Mouse (Mus musculus) ovary, postnatal 36 days (tissue): ENCODE results near the gene Lexm.
A peak's percentile ranks its signal among the peaks of the same experiment; 100 is the strongest.

ENCODE experiments used
- DNase-seq: peaks from one replicate; pipeline ENCODE4 v3.0.0; 2022; ENCODE audit warnings: low spot score, mixed read lengths

Lexm gene

GRCm38 (mm10) chr4:106617056-106617455 lies at the start of gene Lexm:
Lexm (minus strand) TSS chr4:106617241.
- no peak for DNase-seq

- DNase-seq = no peak
Measured at GRCm38 (mm10) chr4:106666546-106666945, 49.5 kb upstream of the Lexm start.

DNA sequence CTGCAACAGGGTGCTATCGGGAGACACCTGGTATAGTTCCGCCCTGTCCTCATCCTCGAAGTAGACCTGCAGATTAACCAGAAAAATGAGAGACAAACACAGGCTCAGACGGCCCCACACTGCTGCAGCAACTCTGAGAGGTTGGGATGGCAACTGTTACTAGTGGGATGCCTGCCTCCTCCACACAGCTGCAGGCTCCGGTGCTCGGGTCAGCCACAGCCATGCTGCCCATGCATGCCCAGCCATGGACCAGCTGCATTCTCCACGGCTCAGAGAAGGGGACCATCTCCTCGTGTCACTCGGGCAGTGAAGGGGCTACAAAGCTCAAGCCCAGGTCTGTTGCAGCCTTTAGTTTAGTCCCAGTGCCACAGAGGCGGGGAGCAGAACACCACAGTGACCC lies 48.6 kb upstream of the Lexm start:
- no peak for DNase-seq

GRCm38 (mm10) chr4:106665269-106665668 lies 48.2 kb upstream of the Lexm start:
- no peak for DNase-seq

DNA sequence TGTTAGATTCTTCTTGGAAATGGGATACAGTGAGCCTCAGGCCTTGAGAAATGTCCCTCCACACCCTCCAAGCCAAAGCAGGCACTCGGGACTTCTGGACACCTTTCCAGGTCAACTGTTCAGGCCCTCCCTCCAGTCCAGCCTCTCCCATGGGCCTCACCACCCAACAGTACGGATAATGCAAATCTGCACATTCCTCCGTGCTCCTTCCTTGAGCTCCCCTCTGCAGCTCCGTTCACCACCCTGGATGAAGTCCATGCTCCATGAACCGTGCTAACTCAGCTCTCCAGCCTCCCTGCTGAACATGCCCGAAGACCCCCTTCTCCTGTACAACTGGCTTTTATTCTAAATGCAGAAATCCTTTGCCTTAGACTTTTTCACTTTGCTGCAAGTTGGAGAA lies 47.7 kb upstream of the Lexm start:
- DNase-seq = no peak

GRCm38 (mm10) chr4:106663956-106664470 lies 47.0 kb upstream of the Lexm start:
- DNase-seq = no peak

DNA sequence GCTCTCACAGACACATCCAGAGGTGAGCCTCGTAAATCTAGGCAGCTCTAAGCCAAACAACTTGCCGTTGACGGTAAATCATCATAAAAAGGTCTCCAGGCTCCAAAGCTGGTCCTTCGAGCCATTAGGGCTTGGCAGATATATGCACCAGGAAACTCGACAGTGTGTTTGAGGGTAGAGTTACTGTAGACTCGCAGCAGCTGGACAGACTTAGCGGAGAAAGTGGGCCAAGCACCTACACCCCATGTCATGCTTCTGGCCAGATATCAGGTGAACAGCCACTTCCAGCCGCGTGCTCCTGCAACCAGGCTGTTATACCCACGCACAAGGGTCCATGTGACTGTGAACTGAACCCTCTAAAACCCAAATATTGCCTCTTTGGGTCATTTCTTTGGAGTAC lies 38.6 kb upstream of the Lexm start:
- no peak for DNase-seq

DNA sequence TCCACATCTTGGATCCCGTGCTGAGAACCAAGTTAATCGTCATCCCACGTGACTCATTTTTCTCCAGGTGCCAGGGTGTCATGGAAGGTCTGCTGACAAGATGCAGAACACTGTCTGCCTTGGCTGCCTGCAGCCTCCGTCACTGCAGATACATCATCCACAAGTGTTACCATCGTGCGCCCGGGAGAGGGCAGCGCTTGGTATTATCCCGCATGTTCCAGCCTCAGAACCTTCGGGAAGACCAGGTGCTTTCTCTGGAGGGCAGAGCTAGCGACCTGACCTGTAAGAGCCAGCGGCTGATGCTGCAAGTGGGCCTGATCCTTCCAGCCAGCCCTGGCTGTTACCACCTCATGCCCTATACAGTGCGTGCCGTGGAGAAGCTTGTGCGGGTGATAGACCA lies 36.0 kb upstream of the Lexm start:
- no peak for DNase-seq

DNA sequence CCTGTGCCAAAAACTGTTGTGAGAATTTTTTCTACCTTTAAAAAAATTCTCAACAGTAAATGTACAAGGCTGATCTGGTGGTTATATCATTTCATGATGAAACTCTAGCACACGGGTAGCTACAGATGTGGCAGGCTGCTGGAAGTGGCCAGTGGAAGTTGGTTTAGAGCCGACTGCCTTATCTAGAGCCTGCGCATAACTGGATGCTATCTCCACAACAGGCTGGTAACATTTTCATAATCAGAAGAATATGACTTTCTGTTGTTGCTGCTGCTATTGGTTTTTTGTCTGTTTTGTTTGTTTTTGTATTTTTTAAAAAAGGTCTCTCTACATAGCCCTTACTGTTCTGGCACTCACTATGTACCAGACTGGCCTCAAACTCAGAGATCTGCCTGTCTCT lies 35.5 kb upstream of the Lexm start:
- no peak for DNase-seq

DNA sequence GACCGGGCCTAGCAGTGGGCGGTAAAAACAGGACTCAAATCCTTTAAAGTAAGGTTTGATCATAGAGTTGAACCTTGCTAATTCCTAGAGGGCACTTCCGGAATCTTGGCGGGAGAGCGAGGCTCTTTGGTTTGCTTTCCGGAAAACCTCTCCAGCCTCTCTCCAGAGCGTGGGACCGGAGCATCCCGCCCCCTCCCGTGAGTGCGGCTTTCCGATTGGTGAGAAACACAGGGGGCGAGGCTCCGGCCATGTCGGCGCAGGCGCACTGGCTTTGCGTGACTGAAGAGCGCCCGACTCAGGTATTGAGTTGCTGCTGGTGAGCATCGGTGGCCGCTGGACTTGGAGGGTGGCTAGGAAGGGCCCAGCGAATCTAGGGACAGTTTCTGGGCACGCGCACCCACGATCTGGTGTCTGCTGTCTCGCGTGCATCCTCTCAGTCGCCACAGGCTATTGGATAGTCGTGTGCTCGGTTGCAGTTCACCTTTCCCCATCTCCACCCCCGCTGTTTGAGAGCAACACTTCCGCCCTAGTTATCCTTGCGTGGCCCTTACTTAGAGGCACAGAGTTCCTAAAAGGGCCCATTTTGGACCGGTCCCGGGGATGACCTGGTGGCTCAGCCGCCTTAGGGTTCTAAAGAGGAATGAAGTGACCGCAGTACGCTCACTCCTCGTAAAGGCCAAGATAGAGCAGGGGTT lies 33.9 kb upstream of the Lexm start, which contains the start of gene Pars2:
Gene Pars2 (plus strand): TSS at position 237 of the 695 bp plus-strand sequence.
- DNase-seq = peak; percentile 98

- DNase-seq = no peak
Measured at GRCm38 (mm10) chr4:106647137-106647536, 30.1 kb upstream of the Lexm start.

DNA sequence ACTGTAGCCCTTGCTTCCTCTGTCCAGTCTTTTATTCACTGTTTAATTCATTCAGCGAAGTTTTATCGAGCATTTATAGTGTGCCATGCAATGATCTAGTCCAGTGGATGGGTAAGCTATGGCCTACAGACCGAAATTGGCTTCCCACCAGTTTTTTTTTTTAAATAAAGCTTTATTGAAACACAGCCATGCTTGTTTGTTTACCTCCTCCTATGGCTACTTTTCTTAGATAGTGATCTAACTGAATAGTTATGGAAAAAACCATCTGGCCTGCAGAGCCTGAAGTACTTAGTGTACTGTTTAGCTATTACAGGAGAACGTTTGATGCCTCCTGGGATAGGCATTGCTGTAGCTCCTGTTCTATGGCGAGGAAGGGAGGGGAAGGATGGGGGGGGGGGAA lies 28.8 kb upstream of the Lexm start:
- DNase-seq = no peak

GRCm38 (mm10) chr4:106644218-106644610 lies 27.2 kb upstream of the Lexm start:
- DNase-seq = no peak

DNA sequence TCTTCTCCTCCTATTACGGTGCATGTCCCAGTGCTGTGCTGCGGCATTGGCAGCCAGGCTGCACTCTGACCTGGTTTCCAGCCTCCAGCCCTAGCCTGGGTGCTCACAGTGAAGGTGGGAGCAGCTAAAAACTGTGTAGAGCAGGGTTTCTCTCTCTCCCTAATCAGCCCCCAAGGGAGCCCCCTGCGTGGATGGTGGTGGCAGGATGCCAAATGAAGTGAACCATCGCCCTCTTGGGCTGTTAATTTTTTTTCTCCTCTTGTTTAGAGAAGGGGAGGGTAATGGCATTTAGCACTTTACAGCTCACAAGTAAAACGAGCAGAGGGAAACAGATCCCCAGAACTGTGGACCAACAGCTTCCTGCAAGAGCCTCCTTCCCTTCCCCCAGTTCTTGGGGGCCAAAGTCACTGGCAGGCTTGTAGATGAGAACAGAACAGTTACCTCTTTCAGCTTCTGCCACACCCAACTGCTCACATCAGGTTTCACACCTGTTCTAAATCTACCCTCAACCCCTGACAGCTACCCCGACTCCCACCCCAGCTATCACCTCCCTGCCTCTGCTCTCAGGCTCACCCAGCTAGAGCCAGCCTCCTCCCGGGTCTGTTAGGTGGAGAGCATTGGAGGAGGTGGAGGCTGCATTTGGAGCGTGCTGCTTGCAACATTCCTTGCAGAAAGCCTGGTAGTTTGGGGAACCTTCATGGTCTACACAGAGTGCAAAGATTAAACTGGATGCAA lies 26.6 kb upstream of the Lexm start:
- no peak for DNase-seq

DNA sequence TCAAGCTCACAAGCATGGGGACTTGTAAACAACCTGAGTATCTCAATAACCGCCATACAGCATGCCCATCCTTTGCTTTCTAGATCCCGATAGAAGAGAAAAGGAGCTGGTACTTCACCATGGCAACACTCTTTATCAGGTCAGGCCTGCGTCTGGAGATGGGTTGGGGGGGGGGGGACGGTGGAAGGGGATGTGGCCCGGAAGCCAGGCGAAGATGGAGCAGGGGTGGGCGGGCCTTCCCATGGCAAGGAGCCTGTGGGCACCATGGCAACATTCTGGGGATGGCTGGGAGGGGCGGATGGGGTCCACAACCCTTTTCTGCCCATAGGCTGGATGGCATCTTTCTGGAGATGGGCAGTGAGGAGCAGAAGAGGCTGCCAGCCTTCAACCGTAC lies 17.0 kb upstream of the Lexm start:
- DNase-seq = no peak

DNA sequence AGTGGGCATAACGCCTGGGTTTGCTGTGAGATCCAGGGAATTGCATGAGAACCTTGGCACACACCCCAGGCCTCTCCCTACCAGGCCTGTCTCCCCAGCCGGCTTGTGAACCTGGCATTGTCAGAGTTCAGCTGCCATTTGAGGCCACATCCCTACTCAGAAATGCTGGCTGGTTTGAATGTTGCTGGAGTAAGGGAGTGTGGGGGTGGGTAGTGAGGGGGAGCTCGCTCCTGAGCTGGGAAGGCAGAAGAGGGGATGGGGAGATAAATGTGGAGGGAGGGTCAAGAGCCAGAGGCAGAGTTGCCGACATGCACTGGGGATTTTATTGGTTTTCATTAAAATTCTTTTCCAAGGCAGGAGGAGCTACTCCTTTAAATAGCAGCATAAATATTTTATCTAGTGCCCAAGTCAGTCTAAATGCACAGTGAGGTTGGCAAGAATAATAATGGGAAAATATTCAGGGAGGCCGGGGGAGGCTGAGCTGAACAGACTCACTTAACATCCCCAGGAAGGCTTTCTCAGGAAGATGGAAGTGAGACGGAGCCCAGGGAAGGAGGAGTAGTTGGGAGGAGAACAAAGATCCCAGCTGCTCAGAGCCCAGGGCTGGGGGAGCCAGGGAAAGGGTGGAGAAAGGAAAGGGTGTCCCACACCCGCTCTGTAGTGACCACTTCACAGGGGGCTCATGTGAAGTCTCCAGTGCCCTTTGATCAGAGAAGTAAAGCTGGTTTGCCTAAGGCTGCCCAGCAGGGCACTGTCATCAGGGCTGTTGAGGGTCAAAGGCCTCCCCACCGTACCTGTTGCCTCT lies 16.4 kb upstream of the Lexm start:
- DNase-seq = no peak

DNA sequence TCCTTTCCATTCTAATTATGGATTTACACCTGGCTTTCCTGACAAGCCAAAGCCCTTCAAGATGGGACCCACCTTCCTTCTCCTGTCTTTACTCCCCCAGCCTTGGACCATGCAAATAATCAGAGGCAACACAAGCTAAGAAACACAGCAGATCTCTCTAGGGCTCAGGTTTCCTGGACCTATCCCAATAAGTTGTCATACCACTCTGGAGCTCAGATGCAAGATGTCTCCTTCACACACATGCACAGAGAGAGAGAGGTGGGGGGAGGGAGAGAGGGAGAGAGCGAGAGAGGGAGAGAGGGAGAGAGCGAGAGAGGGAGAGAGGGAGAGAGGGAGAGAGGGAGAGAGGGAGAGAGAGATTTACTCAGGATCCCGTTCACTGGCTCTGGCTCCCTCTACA lies 15.3 kb upstream of the Lexm start:
- no peak for DNase-seq

GRCm38 (mm10) chr4:106630333-106631220 lies 13.5 kb upstream of the Lexm start:
- DNase-seq = peak; percentile 39

DNA sequence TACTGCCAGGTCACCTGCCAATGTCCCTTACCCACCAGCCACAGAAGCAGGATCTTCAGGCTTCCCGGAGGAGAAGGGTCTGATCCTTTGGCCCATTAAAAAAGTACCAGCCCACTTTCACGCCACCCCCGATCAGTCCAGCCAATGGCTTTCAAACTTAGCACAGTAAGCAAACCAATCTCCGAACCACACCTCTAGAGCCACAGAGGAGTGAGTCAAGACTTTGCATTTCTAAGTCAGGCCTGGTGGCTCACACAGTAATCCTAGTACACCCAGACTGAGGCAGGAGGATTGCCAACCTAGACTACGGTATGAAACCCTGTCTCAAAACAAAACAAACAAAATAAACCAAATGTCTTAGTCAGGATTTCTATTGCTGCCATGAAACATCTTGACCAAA lies 12.3 kb upstream of the Lexm start:
- no peak for DNase-seq

- DNase-seq = no peak
Measured at GRCm38 (mm10) chr4:106628650-106629360, 11.8 kb upstream of the Lexm start.

GRCm38 (mm10) chr4:106627809-106628208 lies 10.8 kb upstream of the Lexm start:
- no peak for DNase-seq
